Mouse (Mus musculus) heart, postnatal 10 days (tissue): ENCODE results near the gene Dhx15. TPM values are rescaled to one million over a fixed set of nuclear protein-coding genes. Genes with fewer than 3 reads are reported as not detected.

Experiments
- DNase-seq, 2 experiments: peaks; one replicate each; pipeline ENCODE4 v3.0.0; 2021
- intact Hi-C: fragments of 180-260 bp; cut with DNase I; formaldehyde crosslinking; loops from one replicate; pipeline ENCODE4 v1.15.1; 2025
- total RNA-seq, 2 experiments: library from RNA; stranded (reverse); gene quantifications; 2 replicates each; pipeline ENCODE4 v1.2.3; 2021

Gene Dhx15
- total RNA-seq, 2 experiments from 2014 or later, result 74.0 to 76.7 TPM

DNA sequence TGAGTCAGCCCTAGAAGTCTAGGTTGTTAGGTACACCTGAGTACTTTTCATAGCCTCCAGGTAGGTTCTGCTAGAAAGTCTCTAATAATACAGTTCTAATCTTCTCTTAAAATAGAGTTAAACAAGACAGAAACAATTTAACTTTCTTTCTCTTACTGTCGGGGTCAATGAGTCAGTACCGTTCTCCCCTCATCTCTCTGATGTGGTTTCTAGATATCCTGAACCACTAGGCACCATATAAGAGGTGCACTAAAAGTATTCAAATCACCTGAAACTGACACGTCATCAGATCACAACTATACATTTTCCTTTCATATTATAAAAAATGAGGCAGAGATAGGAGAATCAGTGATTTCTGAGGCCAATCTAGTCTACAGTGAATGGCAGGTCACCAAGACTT, 41.2 kb downstream of the Dhx15 start:
- intact Hi-C loops, result no loop called here
- DNase-seq, result no peak

DNA sequence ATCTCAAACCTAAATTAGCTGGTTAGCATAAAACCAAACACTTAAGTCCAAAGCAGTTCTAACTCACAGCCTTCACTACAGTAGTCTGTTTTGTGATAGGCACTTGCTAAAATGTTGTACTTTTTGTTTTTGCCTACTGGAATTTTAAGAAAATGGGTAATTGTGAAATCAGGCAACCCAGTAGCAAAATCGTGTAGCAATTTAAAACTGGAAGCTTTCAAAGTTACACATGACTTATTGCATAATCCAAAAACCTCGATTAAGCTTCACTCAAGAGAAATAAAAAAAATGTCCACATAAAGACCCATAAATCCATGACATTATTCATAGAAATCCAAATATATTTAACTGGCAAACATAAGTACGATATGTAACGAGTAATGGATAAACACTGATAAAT, 43.2 kb downstream of the Dhx15 start:
- no peak for DNase-seq
- intact Hi-C loops, result no loop called here

DNA sequence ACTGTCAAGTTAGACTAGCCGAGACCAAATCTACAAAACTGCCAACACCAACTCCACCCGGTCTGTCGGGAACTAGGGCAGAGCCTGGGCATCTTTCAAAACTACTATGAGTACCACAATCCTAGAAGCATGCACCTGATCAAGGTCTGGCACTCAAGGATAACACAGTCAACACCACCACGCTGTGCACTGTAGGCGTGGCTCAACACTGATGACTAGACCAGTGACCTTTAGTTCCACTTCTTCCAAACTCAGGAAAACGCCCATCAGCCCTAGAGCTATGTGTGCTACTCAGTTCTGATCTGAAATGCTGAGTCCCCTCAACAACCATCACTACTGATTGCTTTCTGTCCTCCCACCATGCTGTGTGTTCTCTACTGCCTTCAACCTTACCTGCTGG, 44.6 kb downstream of the Dhx15 start:
- intact Hi-C loops, result no loop called here

DNA sequence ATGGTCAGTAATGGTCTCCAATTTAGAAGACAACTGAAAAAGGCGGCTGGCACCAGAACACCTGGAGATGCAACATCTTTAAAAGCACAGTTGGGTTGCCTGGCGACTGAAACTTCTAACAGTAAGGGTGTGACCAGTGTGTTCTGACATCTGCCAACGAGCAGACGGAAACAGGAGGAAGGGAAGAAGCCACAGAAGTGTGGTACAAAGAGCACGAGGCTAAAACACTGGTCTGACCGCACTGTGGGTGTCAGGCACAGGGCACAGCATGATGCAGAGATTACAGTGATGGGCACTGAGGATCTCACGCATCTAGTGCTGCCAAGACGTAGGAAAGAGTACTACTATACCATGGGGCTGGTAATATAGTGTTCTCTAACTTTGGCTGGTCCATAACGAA, 48.4 kb downstream of the Dhx15 start:
- no peak for DNase-seq
- intact Hi-C loops, result no loop called here

More for the DNA sequence above, 44.6 kb downstream of the Dhx15 start:
- no peak for DNase-seq

DNA sequence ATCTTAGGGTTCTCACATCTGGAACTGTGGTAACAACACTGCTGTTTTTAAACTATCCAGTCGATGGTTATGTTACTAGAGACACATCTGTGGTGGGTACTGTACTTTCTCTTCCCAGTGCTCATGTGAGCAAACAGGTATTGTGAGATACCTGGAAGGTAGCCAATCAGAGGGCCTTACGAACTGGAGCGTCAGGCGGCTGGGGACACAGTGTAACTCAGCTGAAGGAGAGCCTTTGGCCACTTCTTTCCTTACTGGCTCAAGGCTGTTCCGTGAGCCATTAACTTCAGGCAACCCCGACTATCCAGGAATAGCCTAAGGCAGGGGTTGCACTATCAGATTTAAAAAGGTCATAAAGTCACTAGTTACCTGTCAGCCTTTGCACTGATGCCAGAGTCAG, 51.5 kb downstream of the Dhx15 start:
- intact Hi-C loops, result no loop called here

GRCm38 (mm10) chr5:52138134-52138533, 52.2 kb downstream of the Dhx15 start:
- no peak for DNase-seq
- intact Hi-C loops, result no loop called here

More for the DNA sequence above, 51.5 kb downstream of the Dhx15 start:
- DNase-seq, result no peak

DNA sequence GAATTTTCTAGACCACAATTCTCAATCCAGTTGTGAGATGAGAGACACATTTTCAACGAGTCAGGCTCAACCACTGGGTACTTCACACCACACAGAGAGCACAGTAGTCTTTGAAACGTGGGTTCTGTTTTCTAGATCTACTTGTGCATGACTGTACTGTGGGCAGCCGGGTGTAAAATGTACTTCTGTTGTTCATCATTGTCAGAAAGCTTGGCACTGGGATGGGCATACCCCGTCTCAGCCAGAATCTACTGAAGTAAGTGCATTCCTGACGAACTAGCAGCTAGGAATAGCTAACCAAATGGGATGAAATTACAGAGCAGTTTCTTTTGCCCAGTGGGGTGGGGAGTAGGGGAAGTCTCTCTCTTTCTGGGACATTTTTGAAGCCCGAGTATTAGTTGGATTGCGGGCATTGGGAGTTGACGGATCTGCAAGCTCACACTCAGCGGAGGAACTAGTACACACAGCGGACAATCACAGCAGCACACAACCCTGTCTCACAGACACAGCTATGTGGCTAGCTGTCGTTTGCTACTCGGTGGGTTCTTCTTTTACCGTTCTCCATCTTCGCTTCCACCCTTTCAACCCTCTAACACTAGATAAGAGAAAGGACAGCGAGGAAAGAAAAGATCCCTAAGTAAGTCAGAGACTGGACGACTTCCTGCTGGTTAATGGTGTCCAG, 54.7 kb downstream of the Dhx15 start:
- intact Hi-C loops, result no loop called here
- DNase-seq, result no peak

DNA sequence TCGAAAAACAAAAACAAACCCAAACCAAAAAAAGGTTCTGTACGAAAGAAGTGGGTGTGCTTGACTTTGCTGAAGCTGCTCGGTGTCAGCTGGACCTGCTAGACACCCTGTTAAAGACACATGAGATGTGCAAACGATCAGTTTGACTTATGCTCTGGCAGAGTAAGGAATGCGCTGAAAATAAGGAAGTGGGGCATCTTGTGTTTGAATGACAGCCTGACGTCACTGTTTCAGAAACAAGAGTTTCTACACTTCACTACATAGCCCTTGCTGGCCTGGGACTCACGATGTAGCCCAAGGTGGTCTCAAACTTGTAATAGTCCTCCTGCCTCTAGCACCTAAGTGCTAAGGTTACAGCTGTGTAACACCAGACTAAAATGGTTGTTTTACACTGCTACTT, 57.5 kb downstream of the Dhx15 start:
- no peak for DNase-seq
- intact Hi-C loops, result loop anchor here (5.0 kb wide), 1 partner anchor 109 kb away; no protein-coding TSS in a partner anchor

- peak in 1 of 2 experiments; percentile 40 for DNase-seq
- intact Hi-C loops, result loop anchor here (5.0 kb wide), 1 partner anchor 110 kb away; no protein-coding TSS in a partner anchor
Measured at GRCm38 (mm10) chr5:52132092-52132491, 58.2 kb downstream of the Dhx15 start.

GRCm38 (mm10) chr5:52131389-52131788, 58.9 kb downstream of the Dhx15 start:
- DNase-seq, result no peak
- intact Hi-C loops, result loop anchor here (5.0 kb wide), 1 partner anchor 111 kb away; no protein-coding TSS in a partner anchor

DNA sequence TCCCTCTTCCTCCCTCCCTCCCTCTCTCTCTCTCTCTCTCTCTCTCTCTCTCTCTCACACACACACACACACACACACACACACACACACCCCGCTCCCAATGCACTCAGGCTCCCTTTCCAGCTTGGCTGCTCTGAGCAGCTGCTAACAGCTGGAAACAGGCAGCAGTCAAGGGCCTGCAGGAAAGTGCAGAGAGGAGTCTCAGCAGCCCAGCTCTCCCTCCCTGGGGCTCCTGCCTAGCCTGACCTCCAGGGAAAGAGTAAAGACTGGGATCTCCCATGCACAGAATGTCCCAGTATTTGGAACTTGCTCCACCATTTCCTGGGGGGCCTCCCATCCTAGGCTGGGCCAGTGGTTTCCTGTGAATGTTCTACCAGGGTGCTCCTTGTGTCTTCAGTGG, 59.8 kb downstream of the Dhx15 start:
- peak; percentile 48 to 56 for DNase-seq
- intact Hi-C loops, result loop anchor here (5.0 kb wide), 1 partner anchor 112 kb away; no protein-coding TSS in a partner anchor

DNA sequence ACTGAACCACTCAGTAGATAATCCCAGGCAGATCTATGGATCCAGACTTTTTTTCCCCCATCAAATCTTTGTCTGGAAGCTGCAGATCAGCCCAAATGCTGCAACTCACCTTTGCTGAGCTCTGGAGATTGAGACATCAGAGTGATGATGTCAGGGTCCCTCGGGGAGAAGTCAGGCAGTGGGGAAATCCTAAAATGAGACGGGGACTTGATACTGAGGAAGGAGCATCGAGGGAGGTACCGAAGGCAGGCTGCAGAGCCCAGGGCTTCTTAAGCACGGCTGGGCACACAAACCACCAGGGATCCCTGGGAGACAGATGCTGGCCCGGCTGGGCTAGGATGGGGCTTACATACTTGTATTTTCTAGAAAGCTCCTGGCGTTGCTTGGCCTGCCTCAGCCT, 64.1 kb downstream of the Dhx15 start:
- no peak for DNase-seq

DNA sequence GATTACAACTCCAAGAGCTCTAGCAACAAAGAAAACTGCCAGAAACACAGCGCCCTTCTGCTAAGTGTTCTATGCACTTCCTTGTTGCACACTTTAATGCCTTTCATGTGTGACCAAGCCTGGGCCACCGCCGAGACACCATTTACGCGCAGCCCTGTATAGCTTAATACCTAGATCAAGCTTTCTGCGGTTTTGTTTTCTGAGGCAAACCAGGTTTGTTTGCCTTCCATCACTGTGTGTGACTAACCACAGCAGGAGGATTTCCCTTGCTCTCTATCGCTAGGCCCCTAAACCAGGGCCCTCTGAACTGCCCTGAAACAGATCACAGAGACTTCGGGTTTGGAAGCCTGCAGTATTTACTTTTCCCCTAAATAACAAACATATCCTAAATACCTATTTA, 64.5 kb downstream of the Dhx15 start:
- no peak for DNase-seq
- intact Hi-C loops, result no loop called here

More for the DNA sequence above, 64.1 kb downstream of the Dhx15 start:
- intact Hi-C loops, result no loop called here

DNA sequence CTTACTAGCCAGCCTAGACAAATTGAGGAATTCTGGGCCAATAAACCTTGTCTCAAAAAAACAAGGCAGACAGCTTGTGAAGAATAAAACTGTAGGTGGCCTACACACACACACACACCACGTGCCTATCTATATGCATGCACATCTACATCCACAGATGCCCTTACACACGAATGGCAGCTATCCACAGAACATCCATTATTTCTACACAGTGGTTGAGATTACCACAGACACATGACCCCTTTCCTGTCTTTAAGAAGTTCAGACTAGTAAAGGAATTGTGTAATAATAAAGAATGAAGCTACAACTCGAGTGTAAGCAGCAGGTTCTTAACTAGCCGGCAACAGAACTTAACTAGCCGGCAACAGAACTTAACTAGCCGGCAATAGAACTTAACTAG, 68.2 kb downstream of the Dhx15 start:
- intact Hi-C loops, result loop anchor here (5.0 kb wide), 1 partner anchor 395 kb away; no protein-coding TSS in a partner anchor

GRCm38 (mm10) chr5:52119822-52120221, 70.5 kb downstream of the Dhx15 start:
- intact Hi-C loops, result loop anchor here (5.0 to 10.0 kb wide), 4 partner anchors 122 to 515 kb away; no protein-coding TSS in a partner anchor
- DNase-seq, result peak in 1 of 2 experiments; percentile 22

More for the DNA sequence above, 68.2 kb downstream of the Dhx15 start:
- no peak for DNase-seq

DNA sequence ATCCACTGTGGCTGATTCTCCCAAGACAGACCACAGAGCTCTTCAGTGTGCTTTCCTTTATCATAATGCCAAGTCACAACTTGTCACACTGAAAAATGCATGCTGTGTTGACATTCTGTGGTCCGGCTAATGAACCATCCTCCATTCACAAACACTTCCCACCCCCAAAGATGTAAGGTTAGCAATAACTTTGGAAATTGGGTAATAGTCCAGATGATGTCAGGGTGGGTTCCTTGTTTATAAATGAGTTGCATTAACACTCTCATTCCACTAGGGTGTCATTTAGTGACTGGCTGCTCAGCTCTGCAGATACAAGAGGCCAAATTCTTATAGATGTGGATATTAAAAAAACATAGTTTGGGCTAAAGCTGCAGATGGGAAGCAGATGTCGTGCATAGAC, 71.1 kb downstream of the Dhx15 start:
- intact Hi-C loops, result loop anchor here (5.0 to 10.0 kb wide), 3 partner anchors 123 to 516 kb away; no protein-coding TSS in a partner anchor
- DNase-seq, result no peak

GRCm38 (mm10) chr5:52117829-52118228, 72.5 kb downstream of the Dhx15 start:
- DNase-seq, result no peak
- intact Hi-C loops, result loop anchor here (5.0 to 10.0 kb wide), 3 partner anchors 124 to 517 kb away; no protein-coding TSS in a partner anchor

- intact Hi-C loops, result loop anchor here (5.0 to 10.0 kb wide), 3 partner anchors 126 to 518 kb away; no protein-coding TSS in a partner anchor
- DNase-seq, result no peak
Measured at GRCm38 (mm10) chr5:52116404-52116803, 73.9 kb downstream of the Dhx15 start.

GRCm38 (mm10) chr5:52115821-52116317, 74.4 kb downstream of the Dhx15 start:
- intact Hi-C loops, result loop anchor here (5.0 to 10.0 kb wide), 3 partner anchors 126 to 519 kb away; no protein-coding TSS in a partner anchor
- peak; percentile 71 to 79 for DNase-seq

DNA sequence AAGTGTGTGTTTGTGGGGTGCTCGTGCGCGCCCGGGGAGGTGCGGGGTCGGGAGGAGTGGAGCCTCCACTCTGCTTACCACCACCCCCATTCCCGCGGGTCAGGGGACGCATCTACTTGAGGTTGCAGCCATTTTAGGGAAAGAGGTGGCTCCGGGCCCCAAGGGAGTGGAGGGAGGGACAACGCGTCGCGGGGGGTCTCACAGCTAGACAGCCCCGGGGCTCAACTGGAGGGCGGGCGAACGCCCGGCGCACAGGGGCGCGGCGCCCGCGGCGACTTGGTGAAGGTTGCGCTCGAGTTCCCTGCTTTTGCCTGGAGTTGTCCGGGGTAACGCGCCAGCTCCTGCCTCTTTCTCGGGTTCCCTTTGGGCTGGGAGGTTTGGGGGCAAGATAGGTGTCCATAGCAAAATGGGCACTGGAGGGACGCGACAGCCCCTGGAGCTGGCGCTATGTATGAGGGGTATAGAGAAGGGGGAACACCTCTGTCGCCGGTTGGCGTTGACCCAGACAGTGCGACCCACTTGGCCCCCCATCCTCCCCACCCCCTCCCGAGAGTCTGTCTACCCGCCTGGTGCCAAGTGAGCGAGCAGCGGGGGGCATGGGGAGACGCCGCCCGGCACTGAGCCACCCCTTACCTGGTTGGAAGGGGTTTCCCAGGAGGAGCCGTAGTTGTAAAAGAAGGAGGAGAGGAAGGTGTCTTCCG, 75.4 kb downstream of the Dhx15 start:
- peak in 1 of 2 experiments; percentile 23 for DNase-seq
- intact Hi-C loops, result loop anchor here (5.0 to 10.0 kb wide), 3 partner anchors 127 to 520 kb away; no protein-coding TSS in a partner anchor
